Mouse (Mus musculus): Measurements from ENCODE around the gene Bzw1. TPM values are rescaled to one million over a fixed set of nuclear protein-coding genes. Genes with fewer than 3 reads are reported as not detected.

The Bzw1 gene
- polyA plus RNA-seq, 1 experiment from 2014 or later = 111 TPM

DNA sequence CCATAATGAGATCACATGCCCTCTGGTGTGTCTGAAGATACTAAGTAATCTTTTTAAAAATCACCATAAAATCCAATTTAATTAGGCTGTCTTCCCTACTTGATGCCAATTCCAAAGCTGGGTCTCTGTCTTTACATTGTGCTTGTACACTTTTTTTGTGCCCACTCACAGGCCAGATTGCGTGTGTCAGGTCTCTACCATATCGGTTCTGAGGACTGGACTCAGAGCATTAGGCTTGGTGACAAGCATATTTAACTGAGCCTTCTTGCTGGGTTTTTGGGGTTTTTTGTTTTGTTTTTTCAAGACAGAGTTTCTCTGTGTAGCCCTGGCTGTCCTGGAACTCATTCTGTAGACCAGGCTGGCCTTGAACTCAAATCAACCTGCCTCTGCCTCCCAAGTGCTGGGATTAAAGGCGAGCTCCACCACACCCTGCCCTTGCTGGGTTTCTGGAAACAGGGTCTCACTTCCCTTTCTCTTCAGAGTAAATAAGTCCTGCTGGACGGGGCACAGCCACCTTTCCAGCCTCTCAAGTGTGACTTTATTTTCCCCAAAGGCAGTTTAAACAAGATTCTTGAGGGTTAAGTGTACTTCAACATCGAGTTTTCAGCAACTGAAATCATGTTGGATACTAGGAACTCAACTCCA is 17.0 kb downstream of the Bzw1 start:
- peaks cover 52% of the 10 kb centered on the region for H3K36me3 ChIP-seq (ENCODE audit: control insufficient read depth, insufficient read depth)

DNA sequence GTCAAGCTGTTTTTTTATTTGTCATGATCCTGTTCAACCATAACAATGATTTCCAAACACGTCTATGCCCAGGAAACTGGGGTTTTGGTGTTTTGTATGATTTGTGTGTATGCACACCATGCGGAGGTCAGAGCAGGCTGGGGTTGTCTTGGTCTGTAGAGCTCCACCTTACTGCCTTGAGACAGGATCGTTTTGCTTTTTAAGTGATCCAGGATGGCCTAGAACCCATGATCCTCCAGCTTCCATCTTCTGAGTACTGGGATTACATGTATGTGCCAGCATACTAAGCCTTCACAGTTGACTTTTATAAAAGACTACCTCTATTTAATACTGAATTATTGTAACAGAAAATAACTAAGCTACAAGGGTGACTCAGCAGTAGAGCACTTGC is 17.5 kb downstream of the Bzw1 start:
- no peak overlapping the region for H3K9ac ChIP-seq (ENCODE audit: low read depth, low read length)
- no peaks in the 10 kb centered on the region for H3K27me3 ChIP-seq (ENCODE audit: control insufficient read depth, insufficient read depth, low read depth, low read length)
- H3K4me3 ChIP-seq (ENCODE audit: low read depth, low read length) = no peak overlapping the region
- 73% methylated on average over 3 of the region's 3 CpGs for WGBS (ENCODE audit: insufficient replicate concordance)
- no peak for ATAC-seq (ENCODE audit: low read depth)
- no peak overlapping the region for H3K4me2 ChIP-seq (ENCODE audit: low read depth, low read length)
- peaks cover 56% of the 10 kb centered on the region for H3K36me3 ChIP-seq (ENCODE audit: control insufficient read depth, insufficient read depth)
- H3K9me3 ChIP-seq (replicated peaks; ENCODE audit: control insufficient read depth, low read length) = no peaks in the 10 kb centered on the region
- no peak overlapping the region for H3K27ac ChIP-seq (ENCODE audit: low read length)
- no peaks in the 10 kb centered on the region for H3K4me1 ChIP-seq (ENCODE audit: control insufficient read depth, low read depth, low read length)

More for the DNA sequence above, 17.0 kb downstream of the Bzw1 start:
- Histone ChIP-seq H3K4me2 (ENCODE audit: low read depth, low read length) (no peak overlapping the region), H3K9me3 (replicated peaks; ENCODE audit: control insufficient read depth, low read length) (no peaks in the 10 kb centered on the region), H3K9ac (ENCODE audit: low read depth, low read length) (no peak overlapping the region), H3K27me3 (ENCODE audit: control insufficient read depth, insufficient read depth, low read depth, low read length) (no peaks in the 10 kb centered on the region), H3K4me1 (ENCODE audit: control insufficient read depth, low read depth, low read length) (no peaks in the 10 kb centered on the region), H3K27ac (ENCODE audit: low read length) (no peak overlapping the region), H3K4me3 (ENCODE audit: low read depth, low read length) (no peak overlapping the region)
- no peak for ATAC-seq (ENCODE audit: low read depth)
- 71% methylated on average over 5 of the region's 5 CpGs for WGBS (ENCODE audit: insufficient replicate concordance)

DNA sequence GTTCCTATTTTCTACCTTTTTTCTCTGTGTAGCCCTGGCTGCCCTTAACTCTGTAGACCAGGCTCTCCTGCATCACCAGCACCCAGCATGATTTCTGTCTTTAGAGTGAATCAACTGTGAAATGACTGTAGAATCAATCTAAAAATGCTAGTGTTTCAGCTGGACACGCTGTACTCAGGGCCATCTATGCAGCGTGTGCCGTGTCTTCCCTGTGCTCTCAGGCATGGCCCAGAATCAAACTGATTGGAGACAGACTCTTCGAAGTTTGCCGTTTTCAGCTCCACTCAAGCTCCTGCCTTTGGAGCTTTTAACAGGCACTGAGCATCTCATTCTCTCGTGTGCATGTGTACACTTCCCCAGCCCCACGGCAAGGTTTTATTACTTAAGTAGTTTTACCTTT is 18.1 kb downstream of the Bzw1 start:
- no peak for ATAC-seq (ENCODE audit: low read depth)
- Histone ChIP-seq H3K9me3 (replicated peaks; ENCODE audit: control insufficient read depth, low read length) (no peaks in the 10 kb centered on the region), H3K4me2 (ENCODE audit: low read depth, low read length) (no peak overlapping the region), H3K27ac (ENCODE audit: low read length) (no peak overlapping the region), H3K9ac (ENCODE audit: low read depth, low read length) (no peak overlapping the region), H3K27me3 (ENCODE audit: control insufficient read depth, insufficient read depth, low read depth, low read length) (no peaks in the 10 kb centered on the region), H3K4me3 (ENCODE audit: low read depth, low read length) (no peak overlapping the region), H3K4me1 (ENCODE audit: control insufficient read depth, low read depth, low read length) (no peaks in the 10 kb centered on the region), H3K36me3 (ENCODE audit: control insufficient read depth, insufficient read depth) (peaks cover 61% of the 10 kb centered on the region)
- WGBS (ENCODE audit: insufficient replicate concordance) = 87% methylated on average over 7 of the region's 7 CpGs

DNA sequence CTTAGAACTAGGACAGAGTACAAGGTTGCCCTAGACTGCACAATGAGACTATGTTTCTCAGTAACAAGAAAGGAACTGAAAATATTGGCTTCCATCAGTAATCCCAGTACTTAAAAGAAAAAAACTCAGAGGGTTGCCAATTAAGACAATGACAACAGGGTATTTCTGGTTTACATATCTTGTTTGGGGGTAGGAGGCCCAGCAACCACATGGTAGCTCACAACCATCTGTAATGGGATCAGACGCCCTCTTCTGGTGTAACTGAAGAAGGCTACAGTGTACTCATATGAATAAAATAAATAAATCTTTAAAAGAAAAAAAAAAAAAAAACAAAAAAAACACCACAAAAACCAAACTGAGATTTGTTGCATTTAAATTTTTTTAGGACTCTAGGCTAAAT is 22.7 kb downstream of the Bzw1 start:
- ATAC-seq (ENCODE audit: low read depth) = no peak
- WGBS (ENCODE audit: insufficient replicate concordance) = 4% methylated on average over 1 of the region's 1 CpGs
- no peaks in the 10 kb centered on the region for H3K4me1 ChIP-seq (ENCODE audit: control insufficient read depth, low read depth, low read length)

DNA sequence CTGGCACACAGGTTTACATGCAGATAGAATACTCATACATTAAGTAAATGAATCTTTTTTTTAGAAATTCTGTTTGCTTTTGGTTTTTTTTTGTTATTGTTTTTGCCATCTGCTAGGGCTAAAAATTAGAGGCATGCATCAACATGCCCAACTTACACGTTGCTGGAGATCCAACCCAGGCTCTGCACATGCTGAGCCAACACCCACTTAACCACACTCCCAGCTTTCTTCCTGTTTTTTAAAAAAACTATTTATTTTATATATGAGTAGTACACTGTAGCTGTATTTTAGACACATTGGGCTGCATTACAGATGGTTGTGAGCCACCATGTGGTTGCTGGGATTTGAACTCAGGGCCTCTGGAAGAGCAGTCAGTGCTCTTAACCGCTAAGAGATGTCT is 23.4 kb downstream of the Bzw1 start:
- peaks cover 2% of the 10 kb centered on the region for H3K4me1 ChIP-seq (ENCODE audit: control insufficient read depth, low read depth, low read length)
- no peak overlapping the region for H3K27ac ChIP-seq (ENCODE audit: low read length)
- ATAC-seq (ENCODE audit: low read depth) = no peak
- H3K4me3 ChIP-seq (ENCODE audit: low read depth, low read length) = no peak overlapping the region
- no peaks in the 10 kb centered on the region for H3K9me3 ChIP-seq (replicated peaks; ENCODE audit: control insufficient read depth, low read length)
- no peak overlapping the region for H3K4me2 ChIP-seq (ENCODE audit: low read depth, low read length)
- no peaks in the 10 kb centered on the region for H3K27me3 ChIP-seq (ENCODE audit: control insufficient read depth, insufficient read depth, low read depth, low read length)
- H3K36me3 ChIP-seq (ENCODE audit: control insufficient read depth, insufficient read depth) = peaks cover 88% of the 10 kb centered on the region
- WGBS (ENCODE audit: insufficient replicate concordance) = 70% methylated on average over 2 of the region's 2 CpGs
- H3K9ac ChIP-seq (ENCODE audit: low read depth, low read length) = no peak overlapping the region

More for the DNA sequence above, 22.7 kb downstream of the Bzw1 start:
- Histone ChIP-seq H3K9ac (ENCODE audit: low read depth, low read length) (no peak overlapping the region), H3K4me3 (ENCODE audit: low read depth, low read length) (no peak overlapping the region), H3K27ac (ENCODE audit: low read length) (no peak overlapping the region), H3K36me3 (ENCODE audit: control insufficient read depth, insufficient read depth) (peaks cover 91% of the 10 kb centered on the region), H3K4me2 (ENCODE audit: low read depth, low read length) (no peak overlapping the region), H3K9me3 (replicated peaks; ENCODE audit: control insufficient read depth, low read length) (no peaks in the 10 kb centered on the region), H3K27me3 (ENCODE audit: control insufficient read depth, insufficient read depth, low read depth, low read length) (no peaks in the 10 kb centered on the region)

DNA sequence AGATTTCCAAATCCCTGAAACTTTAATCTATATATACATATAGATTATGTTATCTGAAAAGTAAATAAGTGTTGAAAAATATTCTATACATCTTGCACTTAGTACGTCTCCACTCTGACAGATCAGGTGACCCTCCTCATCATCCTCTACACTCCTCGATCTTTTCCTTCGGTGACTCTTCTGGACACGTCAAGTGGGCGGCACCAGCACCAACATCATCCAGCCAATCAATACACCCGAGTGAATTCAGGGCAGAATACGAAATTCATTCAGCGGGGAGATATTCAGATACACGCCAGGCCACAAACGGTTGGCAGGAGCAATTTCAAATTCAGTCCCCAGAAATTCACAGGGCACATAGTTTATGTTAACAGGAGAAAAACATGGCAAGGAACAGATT is 27.3 kb downstream of the Bzw1 start:
- Histone ChIP-seq H3K36me3 (ENCODE audit: control insufficient read depth, insufficient read depth) (peaks cover 55% of the 10 kb centered on the region), H3K9me3 (replicated peaks; ENCODE audit: control insufficient read depth, low read length) (no peaks in the 10 kb centered on the region), H3K9ac (ENCODE audit: low read depth, low read length) (no peak overlapping the region), H3K4me3 (ENCODE audit: low read depth, low read length) (no peak overlapping the region), H3K4me1 (ENCODE audit: control insufficient read depth, low read depth, low read length) (peaks cover 16% of the 10 kb centered on the region), H3K27me3 (ENCODE audit: control insufficient read depth, insufficient read depth, low read depth, low read length) (no peaks in the 10 kb centered on the region), H3K27ac (ENCODE audit: low read length) (no peak overlapping the region), H3K4me2 (ENCODE audit: low read depth, low read length) (no peak overlapping the region)
- no peak for ATAC-seq (ENCODE audit: low read depth)
- 79% methylated on average over 10 of the region's 10 CpGs for WGBS (ENCODE audit: insufficient replicate concordance)

DNA sequence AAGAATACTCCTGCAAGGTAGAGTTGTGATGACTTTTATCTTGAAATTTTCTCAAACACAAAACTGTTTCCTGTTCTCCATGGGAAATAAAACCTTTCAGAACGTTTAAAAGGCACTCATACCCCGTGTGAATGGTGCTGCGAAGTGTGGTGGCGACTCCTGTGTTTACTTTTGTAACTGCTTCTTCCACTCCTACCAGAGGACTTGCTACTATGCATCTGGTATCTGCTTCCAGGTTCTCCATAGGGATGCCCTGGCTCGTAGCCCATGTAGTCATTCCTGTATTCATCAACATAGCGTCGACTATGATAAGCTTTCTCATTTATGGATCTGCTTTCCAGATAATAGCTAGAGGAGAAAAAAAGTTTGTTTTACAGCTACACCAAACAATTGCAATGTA is 28.3 kb downstream of the Bzw1 start:
- H3K4me3 ChIP-seq (ENCODE audit: low read depth, low read length) = no peak overlapping the region
- WGBS (ENCODE audit: insufficient replicate concordance) = 58% methylated on average over 7 of the region's 7 CpGs
- no peak for ATAC-seq (ENCODE audit: low read depth)
- H3K9ac ChIP-seq (ENCODE audit: low read depth, low read length) = no peak overlapping the region
- H3K9me3 ChIP-seq (replicated peaks; ENCODE audit: control insufficient read depth, low read length) = no peaks in the 10 kb centered on the region
- H3K36me3 ChIP-seq (ENCODE audit: control insufficient read depth, insufficient read depth) = peaks cover 48% of the 10 kb centered on the region
- no peak overlapping the region for H3K27ac ChIP-seq (ENCODE audit: low read length)
- H3K4me1 ChIP-seq (ENCODE audit: control insufficient read depth, low read depth, low read length) = peaks cover 16% of the 10 kb centered on the region
- H3K27me3 ChIP-seq (ENCODE audit: control insufficient read depth, insufficient read depth, low read depth, low read length) = no peaks in the 10 kb centered on the region
- 0 out of 2 replicates have a peak overlapping the region, but pooled peaks have one; percentile 26 for H3K4me2 ChIP-seq (ENCODE audit: low read depth, low read length)

DNA sequence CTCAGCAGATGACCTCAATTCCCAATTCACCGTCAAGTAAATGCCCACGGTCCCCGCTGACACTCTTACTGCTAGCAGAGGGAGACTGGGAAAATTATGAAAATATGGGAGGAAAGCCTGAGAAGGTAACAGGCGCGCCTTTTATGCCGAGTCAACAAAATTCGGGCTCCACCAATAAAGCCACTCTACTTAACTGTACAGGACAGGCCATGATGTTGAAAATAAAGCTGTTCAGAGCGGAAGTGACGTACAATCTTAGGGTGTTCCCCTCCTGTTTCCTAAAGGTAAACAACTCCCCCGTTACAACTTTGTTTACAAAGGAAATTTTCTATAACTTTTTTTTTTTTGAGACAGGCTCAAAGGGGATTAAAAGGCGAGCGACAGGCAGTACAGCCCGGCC is 30.2 kb downstream of the Bzw1 start:
- peak overlapping the region; percentile 74 for H3K4me2 ChIP-seq (ENCODE audit: low read depth, low read length)
- peaks cover 30% of the 10 kb centered on the region for H3K36me3 ChIP-seq (ENCODE audit: control insufficient read depth, insufficient read depth)
- ATAC-seq (ENCODE audit: low read depth) = peak; percentile 67

DNA sequence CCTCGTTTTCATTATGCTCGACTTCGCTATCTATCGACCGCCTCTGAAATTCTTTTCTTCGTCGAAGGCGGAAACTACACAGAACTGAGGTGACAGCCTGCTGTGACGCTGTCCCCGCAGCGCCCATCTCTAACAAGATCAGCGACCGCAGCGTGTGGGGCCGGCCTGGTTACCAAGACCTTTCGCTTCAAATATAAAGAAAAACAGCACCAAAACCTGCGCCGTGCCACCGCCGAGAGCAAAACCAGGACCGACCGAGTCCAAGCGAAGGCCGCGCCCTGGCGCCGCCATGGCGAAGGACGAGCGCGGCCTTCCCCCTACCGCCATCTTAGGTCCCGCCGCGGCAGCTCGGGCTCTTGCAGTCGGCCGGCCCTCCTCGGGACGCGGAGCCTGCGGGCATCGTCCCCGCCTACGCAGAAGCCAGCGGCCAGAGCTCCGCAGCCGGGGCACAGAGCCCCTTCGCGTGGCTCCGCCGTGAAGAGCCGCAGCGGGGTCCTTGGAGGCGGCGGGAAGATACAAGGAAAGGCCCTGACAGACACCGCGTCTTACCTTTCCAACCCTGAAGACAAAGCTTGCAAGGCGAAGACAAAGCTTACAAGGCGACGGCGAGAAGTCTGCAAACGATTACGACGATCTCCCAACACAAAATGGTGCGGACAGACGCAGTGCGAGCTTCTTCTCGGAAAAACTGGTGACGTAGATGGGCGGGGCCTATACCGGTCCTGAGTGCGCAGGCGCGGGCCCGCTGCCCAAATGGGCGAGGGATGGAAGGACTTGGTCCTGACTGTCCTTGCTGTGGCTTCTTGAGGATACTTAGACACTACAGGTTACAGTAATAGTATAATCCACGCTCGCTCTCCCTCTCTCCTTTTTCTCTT is 30.9 kb downstream of the Bzw1 start, which contains the start of gene Clk1:
Gene Clk1 (minus strand): TSS at position 696 of the 878 bp plus-strand sequence.
- peak within 1 kb of the TSS; percentile 100 for H3K9ac ChIP-seq (ENCODE audit: low read depth, low read length)
- ATAC-seq (ENCODE audit: low read depth) = peak; percentile 93

More for the DNA sequence above, 30.2 kb downstream of the Bzw1 start:
- Histone ChIP-seq H3K27me3 (ENCODE audit: control insufficient read depth, insufficient read depth, low read depth, low read length) (no peaks in the 10 kb centered on the region), H3K27ac (ENCODE audit: low read length) (peak overlapping the region; percentile 99), H3K4me3 (ENCODE audit: low read depth, low read length) (peak overlapping the region; percentile 100), H3K9ac (ENCODE audit: low read depth, low read length) (peak overlapping the region; percentile 100), H3K4me1 (ENCODE audit: control insufficient read depth, low read depth, low read length) (peaks cover 16% of the 10 kb centered on the region), H3K9me3 (replicated peaks; ENCODE audit: control insufficient read depth, low read length) (no peaks in the 10 kb centered on the region)
- 5% methylated on average over 13 of the region's 13 CpGs for WGBS (ENCODE audit: insufficient replicate concordance)

More for the DNA sequence above, 30.9 kb downstream of the Bzw1 start, which contains the start of gene Clk1:
- H3K4me2 ChIP-seq (ENCODE audit: low read depth, low read length) = peak within 1 kb of the TSS; percentile 74
- peaks cover 22% of the 10 kb centered on the region for H3K36me3 ChIP-seq (ENCODE audit: control insufficient read depth, insufficient read depth)
- under 1% methylated on average over 79 of the region's 79 CpGs for WGBS (ENCODE audit: insufficient replicate concordance)
- H3K27me3 ChIP-seq (ENCODE audit: control insufficient read depth, insufficient read depth, low read depth, low read length) = no peaks in the 10 kb centered on the region
- H3K4me3 ChIP-seq (ENCODE audit: low read depth, low read length) = peak within 1 kb of the TSS; percentile 100
- peak within 1 kb of the TSS; percentile 99 for H3K27ac ChIP-seq (ENCODE audit: low read length)
- no peaks in the 10 kb centered on the region for H3K9me3 ChIP-seq (replicated peaks; ENCODE audit: control insufficient read depth, low read length)
- H3K4me1 ChIP-seq (ENCODE audit: control insufficient read depth, low read depth, low read length) = peaks cover 16% of the 10 kb centered on the region

All from liver, embryonic 16.5 days (tissue).